ENCODE assay signal across 14 mouse cellular contexts in genomic region chr19:3864960-3865359, GRCm38 (mm10). TPM values are rescaled to one million over a fixed set of nuclear protein-coding genes. Genes with fewer than 3 reads are reported as not detected.
A peak's percentile ranks its signal among the peaks of the same experiment; 100 is the strongest.
DNase-seq lines count a peak whose midpoint lies in the region; ATAC-seq and TF ChIP-seq lines count a peak whose summit lies in the region.
"Had no signal": no experiment of that assay in that cellular context is flagged by ENCODE, and none has a peak within 500 bp of the region (broad histone marks: within the 10 kb centered on the region; RNA-seq: fewer than 3 reads in every experiment).

No protein-coding gene starts in this region.

- no peak for DNase-seq in gastrocnemius, adult 2 months
- DNase-seq in gastrocnemius, adult 8-10 months (ENCODE audit: low spot score in 2 of 2): no peak
- DNase-seq in liver, adult 2 months (ENCODE audit: extremely low read depth, low read depth, low spot score): no peak
- DNase-seq in liver, embryonic 11.5 days (ENCODE audit: low spot score): no peak
- DNase-seq in induced T-regulatory cell, adult 2 months (ENCODE audit: low read depth): peak; percentile 47
- DNase-seq in cerebellum, adult 9-11 months: no peak
- DNase-seq: kidney, adult 8-10 months; lung, postnatal 10 days; thymus, postnatal 14 days had no signal

- WGBS in liver, adult 2 months: 50% methylated on average over 2 of the region's 2 CpGs
- WGBS in liver, embryonic 11.5 days: 82% methylated on average over 2 of the region's 2 CpGs

- H3K4me2 ChIP-seq in liver, embryonic 11.5 days: no peak overlapping the region
- H3K4me2 ChIP-seq: limb, embryonic 13.5 days; neural tube, embryonic 15.5 days; stomach, embryonic 15.5 days had no signal

- H3K9me3 ChIP-seq in liver, embryonic 11.5 days (ENCODE audit: control insufficient read depth, low read length): no peaks in the 10 kb centered on the region
- no peaks in the 10 kb centered on the region for H3K9me3 ChIP-seq in E14TG2a.4 (ENCODE audit: low read length)
- H3K9me3 ChIP-seq: limb, embryonic 13.5 days; neural tube, embryonic 15.5 days; stomach, embryonic 15.5 days had no signal

- peaks cover 10% of the 10 kb centered on the region for H3K36me3 ChIP-seq in liver, adult 2 months (ENCODE audit: control insufficient read depth, insufficient read depth, low read length)
- peaks cover 9% of the 10 kb centered on the region; the same call in 1 of the 2 replicates for H3K36me3 ChIP-seq in liver, embryonic 11.5 days (ENCODE audit: control insufficient read depth, insufficient read depth, low read length)
- peaks cover 66% of the 10 kb centered on the region for H3K36me3 ChIP-seq in E14TG2a.4 (ENCODE audit: insufficient read depth, low read length)

- intact Hi-C loops in gastrocnemius, adult 2 months (cut with DNase I): no loop called here

- TF ChIP-seq POLR2A in liver, adult 2 months (IDR thresholded peaks at IDR 0.05; ENCODE audit: extremely low read depth, insufficient read depth, low read length): no peak

- H3K27ac ChIP-seq in gastrocnemius, adult 2 months: no peak overlapping the region
- no peak overlapping the region for H3K27ac ChIP-seq in liver, adult 2 months (replicated peaks; ENCODE audit: insufficient read depth, low read depth, low read length)
- H3K27ac ChIP-seq in liver, embryonic 11.5 days (ENCODE audit: low read depth, low read length): no peak overlapping the region
- H3K27ac ChIP-seq: hindbrain, embryonic 10.5 days; limb, embryonic 13.5 days; neural tube, embryonic 15.5 days; stomach, embryonic 15.5 days had no signal

- no peaks in the 10 kb centered on the region for H3K27me3 ChIP-seq in liver, adult 2 months (ENCODE audit: control insufficient read depth, insufficient read depth, low read length)
- H3K27me3 ChIP-seq in liver, embryonic 11.5 days (replicated peaks; ENCODE audit: control insufficient read depth, insufficient read depth, low read length): no peaks in the 10 kb centered on the region
- H3K27me3 ChIP-seq in E14TG2a.4 (ENCODE audit: insufficient read depth, low read length): no peaks in the 10 kb centered on the region
- H3K27me3 ChIP-seq: limb, embryonic 13.5 days; neural tube, embryonic 15.5 days; stomach, embryonic 15.5 days had no signal

- H3K4me1 ChIP-seq in liver, adult 2 months (ENCODE audit: control insufficient read depth, insufficient read depth, low read length): peaks cover 10% of the 10 kb centered on the region
- peaks cover 4% of the 10 kb centered on the region; the same call in 1 of the 2 replicates for H3K4me1 ChIP-seq in liver, embryonic 11.5 days (replicated peaks; ENCODE audit: control insufficient read depth, insufficient read depth, low read length)
- H3K4me1 ChIP-seq in E14TG2a.4 (replicated peaks; ENCODE audit: low read depth, low read length): peaks cover 19% of the 10 kb centered on the region
- H3K4me1 ChIP-seq: hindbrain, embryonic 10.5 days; neural tube, embryonic 15.5 days had no signal

- H3K4me3 ChIP-seq in gastrocnemius, adult 2 months: no peak overlapping the region
- H3K4me3 ChIP-seq in liver, adult 2 months (ENCODE audit: insufficient read depth, low read depth, low read length): no peak overlapping the region
- no peak overlapping the region for H3K4me3 ChIP-seq in liver, embryonic 11.5 days (ENCODE audit: low read depth, low read length)
- no peak overlapping the region for H3K4me3 ChIP-seq in E14TG2a.4 (replicated peaks; ENCODE audit: low read length)
- H3K4me3 ChIP-seq: hindbrain, embryonic 10.5 days; limb, embryonic 13.5 days; neural tube, embryonic 15.5 days; stomach, embryonic 15.5 days had no signal

- ATAC-seq in liver, embryonic 11.5 days (replicated peaks; ENCODE audit: low FRiP score): no peak

- peak; percentile 49 for TF ChIP-seq CTCF in gastrocnemius, adult 2 months (IDR thresholded peaks at IDR 0.05)
- peak; percentile 36; the same call in 1 of the 2 replicates for TF ChIP-seq CTCF in liver, adult 2 months (IDR thresholded peaks at IDR 0.05; ENCODE audit: low read depth, low read length)
- peak; percentile 71 for TF ChIP-seq CTCF in E14TG2a.4 (conservative IDR thresholded peaks at IDR 0.05; ENCODE audit: low read length)

- peaks cover 22% of the 10 kb centered on the region; the same call in 1 of the 2 replicates for H3K79me2 ChIP-seq in liver, adult 2 months (ENCODE audit: control insufficient read depth, insufficient read depth, low read length)

- no peak overlapping the region for H3K9ac ChIP-seq in liver, adult 2 months (ENCODE audit: low read depth, low read length)
- no peak overlapping the region for H3K9ac ChIP-seq in liver, embryonic 11.5 days (ENCODE audit: low read depth, low read length)
- H3K9ac ChIP-seq: limb, embryonic 13.5 days; neural tube, embryonic 15.5 days; stomach, embryonic 15.5 days had no signal

RNA-seq across cellular contexts. Expression of gene Chka, which starts 13.4 kb away (rescaled TPM):
- total RNA-seq in gastrocnemius, adult 2 months (2021): 1 to 10 TPM; 1.8 to 5.4 TPM
- 1 to 10 TPM in 3 of 4 experiments, under 1 TPM in 1; 0.97 to 1.6 (median 1.2) TPM for total RNA-seq in gastrocnemius, adult 8-10 months (2022)
- 11.9 and 26.0 TPM in 2 replicates for total RNA-seq in liver, adult 2 months (2014; rRNA removed)
- 56.7 and 62.0 TPM in 2 replicates for polyA plus RNA-seq in liver, adult 2 months (2012; rRNA removed)
- polyA plus RNA-seq in liver, embryonic 11.5 days (2014; fragmentation: Nextera tagmentation; extraction: Ambion mirVana): 35.4 and 37.5 TPM in 2 replicates

RNA-seq across cellular contexts. Expression of gene Tcirg1, which starts 42.0 kb away (rescaled TPM):
- 1 to 10 TPM; 5.1 to 5.8 TPM for total RNA-seq in gastrocnemius, adult 2 months (2021)
- 1 to 10 TPM; 2.2 to 5.1 (median 3.0) TPM for total RNA-seq in gastrocnemius, adult 8-10 months (2022)
- 34.3 and 35.6 TPM in 2 replicates for total RNA-seq in liver, adult 2 months (2014; rRNA removed)
- 76.3 and 123 TPM in 2 replicates for polyA plus RNA-seq in liver, adult 2 months (2012; rRNA removed)
- 39.8 and 42.8 TPM in 2 replicates for polyA plus RNA-seq in liver, embryonic 11.5 days (2014; fragmentation: Nextera tagmentation; extraction: Ambion mirVana)

RNA-seq across cellular contexts. Expression of gene Ndufs8, which starts 47.6 kb away (rescaled TPM):
- total RNA-seq in gastrocnemius, adult 2 months (2021): 100 to 1,000 TPM; 211 to 334 TPM
- 100 to 1,000 TPM; 222 to 255 (median 235) TPM for total RNA-seq in gastrocnemius, adult 8-10 months (2022)
- 197 and 213 TPM in 2 replicates for total RNA-seq in liver, adult 2 months (2014; rRNA removed)
- 266 and 295 TPM in 2 replicates for polyA plus RNA-seq in liver, adult 2 months (2012; rRNA removed)
- polyA plus RNA-seq in liver, embryonic 11.5 days (2014; fragmentation: Nextera tagmentation; extraction: Ambion mirVana): 278 and 287 TPM in 2 replicates
